Mouse (Mus musculus) testis, postnatal 14 days (tissue): Measurements from ENCODE around the gene Fstl4.
"Not testable (repeated sequence)": the region's sequence is repeated elsewhere in the genome, so short reads cannot be mapped to it uniquely, and the experiment has no call there.

Experiments
- DNase-seq: peaks from one replicate; pipeline ENCODE4 v3.0.0; 2021; ENCODE audit warnings: low spot score

Fstl4 gene

GRCm38 (mm10) chr11:53137381-53137780 lies 372.9 kb downstream of the Fstl4 start:
- no peak for DNase-seq

- DNase-seq = no peak
Measured at GRCm38 (mm10) chr11:53138212-53138611, 373.8 kb downstream of the Fstl4 start.

GRCm38 (mm10) chr11:53139666-53140065 lies 375.2 kb downstream of the Fstl4 start:
- DNase-seq = no peak

- no peak for DNase-seq
Measured at GRCm38 (mm10) chr11:53140196-53140595, 375.8 kb downstream of the Fstl4 start.

GRCm38 (mm10) chr11:53140722-53141400 lies 376.4 kb downstream of the Fstl4 start:
- DNase-seq = no peak

- no peak for DNase-seq
Measured at GRCm38 (mm10) chr11:53143522-53143921, 379.1 kb downstream of the Fstl4 start.

GRCm38 (mm10) chr11:53144506-53144905 lies 380.1 kb downstream of the Fstl4 start:
- no peak for DNase-seq

- no peak for DNase-seq
Measured at GRCm38 (mm10) chr11:53146290-53146689, 381.9 kb downstream of the Fstl4 start.

GRCm38 (mm10) chr11:53156463-53156862 lies 392.0 kb downstream of the Fstl4 start:
- no peak for DNase-seq

GRCm38 (mm10) chr11:53157621-53158259 lies 393.3 kb downstream of the Fstl4 start:
- DNase-seq = peak; percentile 17

GRCm38 (mm10) chr11:53162385-53162784 lies 398.0 kb downstream of the Fstl4 start:
- no peak for DNase-seq

- no peak for DNase-seq
Measured at GRCm38 (mm10) chr11:53166478-53166877, 402.0 kb downstream of the Fstl4 start.

GRCm38 (mm10) chr11:53182177-53182852 lies 417.9 kb downstream of the Fstl4 start:
- no peak for DNase-seq

GRCm38 (mm10) chr11:53182858-53183257 lies 418.4 kb downstream of the Fstl4 start:
- no peak for DNase-seq

- DNase-seq = no peak
Measured at GRCm38 (mm10) chr11:53184046-53184445, 419.6 kb downstream of the Fstl4 start.

- DNase-seq = no peak
Measured at GRCm38 (mm10) chr11:53184698-53185097, 420.3 kb downstream of the Fstl4 start.

GRCm38 (mm10) chr11:53187427-53188140 lies 423.1 kb downstream of the Fstl4 start:
- DNase-seq = no peak

GRCm38 (mm10) chr11:53196551-53196950 lies 432.1 kb downstream of the Fstl4 start:
- DNase-seq = not testable (repeated sequence)

GRCm38 (mm10) chr11:53197111-53197510 lies 432.7 kb downstream of the Fstl4 start:
- DNase-seq = no peak

GRCm38 (mm10) chr11:53202459-53203250 lies 438.2 kb downstream of the Fstl4 start:
- no peak for DNase-seq

GRCm38 (mm10) chr11:53210876-53211275 lies 446.4 kb downstream of the Fstl4 start:
- no peak for DNase-seq

GRCm38 (mm10) chr11:53229011-53229410 lies 464.6 kb downstream of the Fstl4 start:
- no peak for DNase-seq
